11 mouse cellular contexts compared by ENCODE assay signal in the genomic region with DNA sequence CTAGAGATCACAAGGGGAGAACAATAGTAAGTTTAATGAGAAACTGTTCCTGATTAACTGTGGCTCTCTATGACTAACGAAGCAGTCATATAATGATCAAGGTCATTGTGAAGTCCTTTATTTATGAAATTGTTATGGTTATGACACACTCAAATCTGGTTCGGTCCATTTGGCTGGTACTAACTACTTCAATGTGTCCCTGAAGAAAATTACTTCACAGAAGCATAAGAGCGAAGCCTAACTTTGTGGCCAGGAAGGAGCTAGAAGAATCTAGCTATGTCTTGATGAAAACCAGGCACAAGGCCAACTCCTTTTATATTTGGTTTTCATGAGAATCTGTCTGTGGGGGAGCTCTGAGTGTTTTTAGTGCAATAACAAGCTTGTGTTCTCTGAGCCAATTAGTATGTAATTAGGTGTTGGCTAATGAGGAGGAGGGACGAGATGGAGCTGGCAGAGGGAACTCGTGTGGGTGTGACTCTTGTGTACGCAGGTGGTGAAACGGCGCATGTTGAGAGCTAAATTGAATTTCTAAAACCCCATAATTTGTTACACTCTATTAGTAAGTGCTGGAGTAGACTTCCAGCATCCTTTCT.
A peak's percentile ranks its signal among the peaks of the same experiment; 100 is the strongest.
DNase-seq lines count a peak whose midpoint lies in the region; ATAC-seq lines count a peak whose summit lies in the region.
"Had no signal": no experiment of that assay in that cellular context is flagged by ENCODE, and none has a peak within 500 bp of the region (broad histone marks: within the 10 kb centered on the region; RNA-seq: fewer than 3 reads in every experiment).

No protein-coding gene starts in this region.

- no peaks in the 10 kb centered on the region for H3K4me1 ChIP-seq in heart, embryonic 11.5 days (ENCODE audit: control insufficient read depth, insufficient read depth, low read length)

- ATAC-seq in erythroid progenitor cell, adult 5-6 weeks (replicated peaks; ENCODE audit: low FRiP score, poor library complexity, severe bottlenecking): no peak
- ATAC-seq in heart, embryonic 11.5 days (replicated peaks; ENCODE audit: insufficient number of reproducible peaks, low FRiP score, low TSS enrichment): no peak

- H3K4me2 ChIP-seq in heart, embryonic 11.5 days: no peak overlapping the region

- no peak overlapping the region for H3K9ac ChIP-seq in heart, embryonic 11.5 days (ENCODE audit: low read depth, low read length)

- no peaks in the 10 kb centered on the region for H3K27me3 ChIP-seq in heart, embryonic 11.5 days (ENCODE audit: control insufficient read depth, insufficient read depth, low read length)

- intact Hi-C loops in left cerebral cortex, postnatal 25 days (cut with DNase I): no loop called here

- peak; percentile 8 for DNase-seq in adrenal gland, adult 2 months
- DNase-seq in adrenal gland, postnatal 36 days: no peak
- peak; percentile 89 for DNase-seq in retina, postnatal 1 day
- no peak for DNase-seq in retina, embryonic 14.5 days (ENCODE audit: low spot score)
- peak; percentile 47 to 81 for DNase-seq in left cerebral cortex, postnatal 25 days (ENCODE audit: low spot score in 2 of 2)
- no peak for DNase-seq in embryo, embryonic 10.5 days (ENCODE audit: low spot score)
- DNase-seq: adrenal gland, postnatal 14 days; lung, adult 18-20 months; thymus, postnatal 4 days had no signal

- no peaks in the 10 kb centered on the region for H3K36me3 ChIP-seq in heart, embryonic 11.5 days (ENCODE audit: control insufficient read depth, insufficient read depth, low read length)

- H3K27ac ChIP-seq in heart, embryonic 11.5 days (ENCODE audit: low read depth, low read length): no peak overlapping the region

- no peak overlapping the region for H3K4me3 ChIP-seq in heart, embryonic 11.5 days (ENCODE audit: low read depth, low read length)

- no peaks in the 10 kb centered on the region for H3K9me3 ChIP-seq in heart, embryonic 11.5 days (replicated peaks; ENCODE audit: control insufficient read depth, low read length)

- WGBS in heart, embryonic 11.5 days (ENCODE audit: insufficient replicate concordance): 85% methylated on average over 8 of the region's 8 CpGs

Comparison
In these comparisons a context has a peak if more than half of its experiments do, and no peak if none do; other contexts are left out.
1. DNase-seq: peak in adrenal gland, adult 2 months (single experiment), retina, postnatal 1 day (single experiment) and left cerebral cortex, postnatal 25 days (2 of 2); none in adrenal gland, postnatal 36 days (0 of 2), retina, embryonic 14.5 days (single experiment) and embryo, embryonic 10.5 days (single experiment).